Mouse (Mus musculus): ENCODE measurements at regions not wholly inside any gene's neighbourhood (a gene's known extent, or its start where the extent isn't known, plus 50 kb on each side); places are given as distances from the start of the nearest gene placed in this dataset.

DNA sequence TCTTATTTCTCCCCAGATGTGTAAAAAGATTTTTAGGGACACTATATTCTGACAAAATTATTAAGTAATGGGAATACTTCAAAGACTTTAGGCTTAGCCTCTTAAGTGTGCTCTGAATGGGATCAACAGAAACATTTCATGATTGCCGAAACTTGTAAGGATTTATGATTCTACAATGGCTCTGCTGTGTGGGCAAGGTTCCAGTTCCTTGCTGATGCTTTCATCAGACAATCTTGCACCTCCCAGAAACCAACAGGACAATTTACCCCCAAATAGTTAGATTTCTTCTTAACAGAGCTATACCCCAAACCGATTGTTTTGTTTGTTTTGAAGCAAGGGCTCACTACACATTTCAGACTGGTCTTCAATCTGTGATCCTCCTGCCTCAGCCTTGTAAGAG lies 2236.1 kb downstream of the 4930444P10Rik start:
- TF ChIP-seq CTCF (IDR thresholded peaks at IDR 0.05; ENCODE audit: borderline replicate concordance, insufficient read depth, low read length) (no peak), POLR2A (IDR thresholded peaks at IDR 0.05; ENCODE audit: low read depth, low read length) (no peak)

All from embryonic fibroblast, embryonic 13.5 days (primary cell).